Mouse (Mus musculus): ENCODE results near the gene Arhgap25.

GRCm38 (mm10) chr6:87451016-87451415 lies 82.0 kb downstream of the Arhgap25 start:
- no peak for TF ChIP-seq EP300 (IDR thresholded peaks at IDR 0.05; ENCODE audit: low read depth)
- peak; percentile 71 for TF ChIP-seq CTCF (IDR thresholded peaks at IDR 0.05; ENCODE audit: low read depth)
